Mouse (Mus musculus) kidney, adult 9 months (tissue): ENCODE results near the gene Bach2.

Experiments
- DNase-seq: peaks from one replicate; pipeline ENCODE4 v3.0.0; 2022

The Bach2 gene

GRCm38 (mm10) chr4:32440740-32441072 is 202.1 kb downstream of the Bach2 start:
- DNase-seq: no peak

GRCm38 (mm10) chr4:32444671-32445196 is 206.1 kb downstream of the Bach2 start:
- DNase-seq: no peak

DNA sequence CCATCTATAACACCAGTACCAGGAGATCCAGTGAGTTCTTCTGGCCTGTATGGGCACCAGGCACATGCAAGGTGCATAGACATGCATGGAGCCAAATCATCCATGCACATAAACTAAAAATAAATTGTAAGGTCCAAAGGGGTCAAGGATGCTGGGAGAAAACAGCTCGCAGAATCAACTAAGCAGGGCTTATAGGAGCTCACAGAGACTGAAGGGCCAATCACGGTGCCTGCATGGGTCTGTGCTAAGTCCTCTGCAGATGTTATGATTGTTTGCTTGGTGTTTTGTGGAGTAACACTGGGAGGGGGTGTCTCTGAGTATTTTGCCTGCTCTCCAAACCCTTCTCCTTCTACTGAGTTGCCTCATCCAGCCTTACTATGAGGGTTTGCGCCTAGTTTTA is 209.2 kb downstream of the Bach2 start:
- no peak for DNase-seq

DNA sequence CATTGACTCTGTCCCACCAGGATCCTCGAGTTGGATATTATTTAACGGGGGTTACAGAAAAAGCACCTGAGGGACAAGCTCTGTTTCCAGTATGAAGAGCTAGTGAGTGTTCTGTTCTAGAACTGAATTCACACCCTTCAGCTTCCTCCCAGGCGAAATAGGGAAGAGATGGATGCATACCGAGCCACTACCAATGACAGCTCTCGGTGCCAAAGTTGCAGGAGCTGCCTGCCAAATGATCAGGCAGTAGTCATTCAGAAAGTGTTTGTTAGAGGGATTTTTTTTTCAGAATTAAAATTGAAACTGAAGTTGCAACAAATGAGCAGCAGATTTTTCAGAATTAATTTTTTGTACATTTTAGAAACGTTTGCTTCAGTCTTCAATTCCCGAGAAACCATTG is 223.4 kb downstream of the Bach2 start:
- DNase-seq: no peak

DNA sequence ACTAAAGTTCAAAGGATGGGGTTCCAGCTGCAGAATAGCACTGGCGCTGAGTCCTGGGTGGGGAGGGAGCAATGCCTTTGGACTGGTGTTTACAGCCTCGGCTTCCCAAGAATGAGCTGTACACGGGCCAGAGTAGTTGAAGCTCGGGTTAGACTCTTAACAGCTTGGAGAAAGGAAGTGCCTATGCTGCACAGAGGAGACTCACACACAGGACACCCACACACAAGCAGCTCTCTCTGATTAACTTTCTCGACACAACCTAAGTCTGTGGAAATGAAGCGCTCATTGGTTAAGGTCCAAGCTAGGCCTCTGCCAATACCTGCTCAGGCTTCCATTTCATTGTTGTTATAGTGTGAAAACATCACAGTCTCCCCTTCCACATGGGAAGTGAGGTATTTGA is 224.5 kb downstream of the Bach2 start:
- DNase-seq: no peak

- no peak for DNase-seq
Observed at GRCm38 (mm10) chr4:32464540-32464939, 225.9 kb downstream of the Bach2 start.

GRCm38 (mm10) chr4:32466031-32466430 is 227.4 kb downstream of the Bach2 start:
- no peak for DNase-seq

- DNase-seq: no peak
Observed at GRCm38 (mm10) chr4:32477977-32478660, 239.5 kb downstream of the Bach2 start.

DNA sequence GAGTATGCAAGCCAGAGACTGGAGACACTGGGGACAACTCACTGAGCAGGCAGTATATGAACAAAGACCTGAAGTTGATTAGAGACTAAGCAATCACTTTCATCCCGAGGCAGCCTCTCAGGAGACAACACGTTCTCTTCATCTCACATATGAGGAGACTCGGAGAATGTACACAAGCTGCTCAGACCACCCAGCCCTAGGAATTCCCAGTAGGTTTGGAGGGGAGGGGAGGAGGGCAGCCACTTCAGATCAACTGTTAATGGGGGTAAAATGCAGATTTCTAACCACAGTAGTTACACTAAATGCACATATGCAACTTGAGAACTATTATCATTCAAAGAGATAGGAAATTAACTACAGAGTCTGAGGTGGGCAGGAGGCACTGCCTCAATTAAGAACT is 240.6 kb downstream of the Bach2 start:
- no peak for DNase-seq

- DNase-seq: no peak
Observed at GRCm38 (mm10) chr4:32479801-32480700, 241.4 kb downstream of the Bach2 start.

- DNase-seq: no peak
Observed at GRCm38 (mm10) chr4:32481366-32482055, 242.9 kb downstream of the Bach2 start.

GRCm38 (mm10) chr4:32482138-32482537 is 243.5 kb downstream of the Bach2 start:
- DNase-seq: no peak

GRCm38 (mm10) chr4:32482936-32483335 is 244.3 kb downstream of the Bach2 start:
- no peak for DNase-seq

- no peak for DNase-seq
Observed at GRCm38 (mm10) chr4:32485848-32486247, 247.2 kb downstream of the Bach2 start.

GRCm38 (mm10) chr4:32486654-32487398 is 248.2 kb downstream of the Bach2 start:
- no peak for DNase-seq

GRCm38 (mm10) chr4:32489186-32489585 is 250.6 kb downstream of the Bach2 start:
- no peak for DNase-seq

DNA sequence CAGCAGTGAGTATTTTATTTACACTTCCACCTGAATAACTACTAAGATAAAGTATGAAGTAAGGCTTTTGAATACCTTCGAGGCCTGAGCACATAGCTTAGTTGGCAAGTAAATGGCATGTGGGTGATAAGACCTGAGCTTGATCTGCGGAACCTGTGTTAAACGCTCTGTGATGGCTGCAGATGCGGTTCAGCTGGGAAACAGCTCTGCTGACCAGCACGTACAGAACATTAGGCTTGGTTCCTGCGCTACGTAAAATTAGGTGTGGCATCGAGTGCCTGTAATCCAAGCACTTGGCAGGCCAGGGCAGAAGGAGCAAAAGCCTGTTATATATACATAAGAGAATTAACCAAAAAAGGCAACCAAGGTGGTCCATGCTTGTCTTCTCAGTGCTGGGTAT is 252.6 kb downstream of the Bach2 start:
- DNase-seq: no peak

DNA sequence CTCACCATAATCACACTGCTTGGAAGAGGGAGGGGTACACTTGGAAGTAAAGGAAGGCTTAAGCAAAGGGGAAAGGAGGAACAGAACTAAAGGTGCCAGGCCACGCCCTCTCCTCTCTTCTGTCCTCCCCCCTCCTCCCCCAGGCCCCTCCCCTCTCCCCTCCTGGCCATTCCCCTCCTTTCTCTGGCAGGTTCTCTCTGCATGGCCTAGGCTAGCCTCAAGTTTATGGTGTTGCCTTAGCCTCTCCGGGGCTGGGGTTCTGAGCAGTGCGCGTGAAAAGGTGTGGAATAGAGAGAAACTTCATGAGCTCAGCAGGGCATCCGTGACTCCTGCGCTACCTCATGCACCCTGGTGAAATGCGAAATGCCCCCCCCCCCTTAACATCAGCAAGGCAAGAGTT is 254.2 kb downstream of the Bach2 start:
- DNase-seq: no peak

DNA sequence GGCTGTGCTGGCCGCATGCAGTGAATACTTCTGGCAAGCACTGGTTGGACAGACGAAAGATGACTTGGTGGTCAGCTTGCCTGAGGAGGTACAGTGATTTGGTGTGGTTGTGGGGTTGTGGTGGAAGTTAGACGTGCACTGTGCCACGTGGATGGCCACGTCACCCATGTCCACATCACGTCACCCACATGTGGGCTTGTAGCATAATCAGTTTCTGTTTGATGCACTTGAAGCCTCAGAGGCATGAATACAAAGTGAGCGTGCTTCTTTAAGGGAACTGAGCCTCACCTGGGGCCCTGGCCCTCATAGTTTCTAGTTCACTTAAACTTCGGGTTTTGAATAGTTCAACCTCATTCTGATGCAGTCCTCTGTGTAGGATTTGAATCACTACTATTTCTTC is 263.2 kb downstream of the Bach2 start:
- DNase-seq: no peak

DNA sequence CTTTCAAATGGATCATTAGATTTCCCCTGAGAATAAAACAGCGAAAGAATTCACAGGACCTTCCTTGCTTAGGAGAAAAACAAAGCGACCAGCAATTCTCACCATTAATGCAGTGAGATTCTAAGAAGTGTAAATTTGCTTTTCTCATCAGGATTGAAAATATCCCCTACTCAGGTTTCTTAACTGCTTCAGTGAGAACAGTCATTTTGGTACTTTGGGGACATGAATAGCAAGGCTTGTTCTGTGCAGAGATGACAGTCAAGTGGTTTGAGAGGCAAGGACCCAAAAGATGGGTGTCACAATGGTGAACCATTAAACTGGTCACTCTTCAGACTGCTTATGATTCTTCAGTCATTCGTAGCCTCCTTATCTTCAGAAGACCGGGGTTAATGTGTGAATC is 263.6 kb downstream of the Bach2 start:
- no peak for DNase-seq

GRCm38 (mm10) chr4:32504236-32504635 is 265.6 kb downstream of the Bach2 start:
- no peak for DNase-seq

DNA sequence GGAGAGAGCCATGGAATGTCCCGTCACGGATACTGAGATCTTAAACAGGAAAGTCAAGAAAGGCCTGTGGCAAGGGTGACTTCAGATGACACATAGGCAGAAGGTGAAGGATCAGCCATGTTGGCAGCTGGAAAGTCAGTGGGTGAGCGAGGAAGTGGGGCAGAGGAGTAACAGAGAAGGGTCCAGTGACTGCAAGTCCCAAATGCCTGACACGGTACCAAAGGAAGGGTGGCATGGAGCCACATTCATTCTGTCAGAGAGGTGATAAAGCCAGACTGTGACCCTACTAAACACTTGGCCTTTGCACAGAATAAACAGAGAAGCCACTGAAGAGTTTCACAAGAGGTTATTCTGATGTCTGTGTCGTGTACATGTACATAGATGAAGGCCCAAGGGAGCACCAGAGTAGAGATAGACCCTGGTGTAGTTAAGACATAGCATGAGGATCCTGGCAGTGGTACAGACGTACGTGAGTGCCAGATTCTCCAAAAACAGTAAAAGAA is 267.8 kb downstream of the Bach2 start:
- no peak for DNase-seq

DNA sequence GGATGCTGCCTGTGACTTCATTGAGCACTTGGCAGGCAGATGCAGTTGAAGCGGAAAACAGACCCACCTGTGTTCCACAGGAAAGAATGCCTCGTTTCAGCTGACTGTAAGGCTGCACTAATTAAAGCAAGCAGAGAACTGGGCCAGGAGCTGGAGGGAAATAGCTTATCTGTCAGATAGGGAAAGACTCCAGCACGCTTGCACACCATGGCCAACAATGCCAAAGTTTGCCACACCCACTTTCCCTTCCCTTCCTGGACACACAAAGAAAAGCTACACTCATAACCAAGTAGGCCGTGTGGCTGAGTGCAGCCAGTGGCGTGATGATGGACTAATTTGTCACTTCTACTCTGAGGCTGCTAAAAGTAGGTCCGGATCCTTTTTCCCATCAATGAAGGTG is 268.4 kb downstream of the Bach2 start:
- peak; percentile 38 for DNase-seq
